Mouse (Mus musculus) retina, postnatal 1 day (tissue): ENCODE measurements at regions not wholly inside any gene's neighbourhood (a gene's known extent, or its start where the extent isn't known, plus 50 kb on each side); places are given as distances from the start of the nearest gene placed in this dataset.

Experiments used
- DNase-seq: peaks from one replicate; pipeline ENCODE4 v3.0.0-alpha.2; 2012

DNA sequence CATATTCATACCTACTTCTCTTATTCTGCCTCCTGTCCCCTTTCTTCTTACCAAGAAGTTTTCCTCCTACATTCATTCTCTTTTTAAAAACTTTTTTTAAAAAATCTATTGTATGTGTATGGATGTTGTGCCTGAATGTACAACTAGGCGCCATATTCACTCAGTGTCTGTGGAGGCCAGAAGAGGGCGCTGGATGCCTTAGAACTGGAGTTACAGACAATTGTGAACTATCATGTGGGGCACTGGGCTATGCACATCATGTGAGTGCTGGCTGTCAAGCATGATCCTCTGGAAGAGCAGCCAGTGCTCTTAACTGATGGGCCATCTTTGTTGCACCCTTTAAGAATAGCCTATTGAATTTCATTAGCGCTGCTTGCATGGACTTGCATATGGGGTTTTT, 172.6 kb upstream of the Dapk1 start:
- no peak for DNase-seq

DNA sequence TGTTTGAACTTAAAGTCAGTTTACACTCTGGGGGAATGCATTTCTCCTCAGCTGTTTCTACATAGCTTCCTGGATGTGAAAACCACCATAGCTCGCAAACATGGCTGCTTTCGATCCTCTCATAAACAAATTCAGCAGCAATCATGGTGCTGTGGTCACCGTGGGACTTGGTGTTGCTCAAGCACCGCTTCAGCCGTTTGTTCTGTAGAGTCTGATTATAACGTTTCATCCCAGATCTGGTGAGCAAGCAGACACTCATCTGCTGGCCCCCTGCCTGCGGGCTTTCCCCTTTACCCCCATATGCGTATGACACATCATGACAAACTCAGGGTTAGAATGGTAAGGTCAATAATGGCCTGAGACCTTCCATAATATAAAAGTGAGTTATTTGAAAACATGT, 170.3 kb upstream of the Dapk1 start:
- DNase-seq: no peak

DNA sequence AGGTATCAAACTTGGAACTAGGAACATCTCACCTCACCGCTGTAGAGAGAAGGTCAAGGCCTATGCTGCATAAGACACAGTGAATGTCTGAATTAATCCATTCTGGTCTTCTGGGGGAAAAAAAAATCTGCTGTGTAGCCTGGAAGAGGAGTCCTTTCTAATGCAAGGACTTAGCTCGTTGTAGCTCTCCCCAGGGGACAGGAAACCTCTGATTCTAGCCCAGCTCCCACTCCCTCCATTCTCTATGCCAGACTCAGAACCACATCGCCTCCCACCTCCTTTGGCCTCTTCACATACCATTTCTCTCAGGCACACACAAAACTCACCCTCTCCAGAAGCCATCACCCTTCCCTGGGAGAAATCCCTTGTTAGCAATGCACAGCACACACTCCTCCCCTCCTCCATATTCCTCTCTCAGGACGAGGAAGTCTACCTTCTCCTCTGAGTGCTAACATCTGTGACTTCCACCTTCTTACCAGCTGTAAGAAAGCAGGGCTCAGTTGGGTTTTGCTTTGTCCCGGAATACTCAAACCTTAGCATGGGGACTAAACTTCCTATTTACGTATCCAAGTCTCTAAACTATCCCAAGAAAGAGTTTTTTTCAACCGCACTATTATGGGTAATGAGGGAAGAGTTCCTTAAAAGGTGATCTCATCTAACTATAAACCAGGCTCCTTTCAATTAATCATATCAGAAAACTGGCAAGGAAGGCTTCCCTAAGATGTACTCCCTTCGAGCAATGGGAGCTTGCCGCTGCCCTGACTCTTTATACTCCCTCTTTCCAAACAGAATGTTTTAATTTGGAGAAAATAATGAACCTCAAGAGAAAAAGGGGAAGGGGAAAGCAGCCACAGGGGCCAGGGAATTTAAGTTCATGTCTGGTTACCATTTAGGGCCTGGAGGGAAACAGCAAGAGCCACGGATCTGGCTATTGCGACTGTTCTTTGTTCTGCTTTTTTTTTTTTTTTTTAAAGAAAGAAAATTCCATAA, 167.2 kb upstream of the Dapk1 start:
- DNase-seq: no peak

DNA sequence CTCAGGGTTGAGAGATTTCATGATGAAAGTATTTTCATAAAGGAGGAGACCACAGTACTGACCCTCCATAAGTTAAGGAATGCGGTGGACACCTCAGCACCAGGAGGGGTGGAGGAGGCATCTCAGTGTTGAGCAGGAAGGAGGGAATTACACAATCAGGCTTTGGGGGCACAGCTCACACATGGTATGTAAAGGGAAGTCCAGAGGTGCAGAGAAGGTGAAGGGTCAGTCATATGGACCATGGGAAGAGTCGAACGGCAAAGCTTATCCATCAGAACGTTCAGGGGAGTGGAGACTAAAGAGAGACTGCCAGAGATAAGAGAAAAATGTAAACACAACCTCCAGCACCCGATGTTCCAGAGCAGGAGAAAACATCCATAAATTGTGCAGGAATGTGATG, 166.4 kb upstream of the Dapk1 start:
- DNase-seq: no peak

DNA sequence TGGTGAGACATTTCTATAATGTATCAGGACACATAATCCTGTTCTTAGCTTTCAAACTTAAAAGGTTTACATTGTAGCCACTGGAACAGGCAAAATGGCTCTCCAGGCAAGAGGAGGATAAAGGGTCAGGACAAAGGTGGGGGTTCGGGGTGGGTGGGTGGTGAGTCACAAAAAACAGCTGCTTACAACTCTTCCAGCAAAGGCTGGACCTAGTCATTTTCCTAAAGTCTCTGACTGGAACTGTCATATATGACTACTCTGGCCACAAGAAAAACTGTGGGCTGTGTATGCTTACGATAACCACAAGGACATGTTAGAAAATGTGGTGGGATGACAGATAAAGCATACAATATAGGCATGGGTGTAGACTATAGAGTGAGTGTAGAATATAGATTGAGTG, 163.6 kb upstream of the Dapk1 start:
- DNase-seq: no peak

DNA sequence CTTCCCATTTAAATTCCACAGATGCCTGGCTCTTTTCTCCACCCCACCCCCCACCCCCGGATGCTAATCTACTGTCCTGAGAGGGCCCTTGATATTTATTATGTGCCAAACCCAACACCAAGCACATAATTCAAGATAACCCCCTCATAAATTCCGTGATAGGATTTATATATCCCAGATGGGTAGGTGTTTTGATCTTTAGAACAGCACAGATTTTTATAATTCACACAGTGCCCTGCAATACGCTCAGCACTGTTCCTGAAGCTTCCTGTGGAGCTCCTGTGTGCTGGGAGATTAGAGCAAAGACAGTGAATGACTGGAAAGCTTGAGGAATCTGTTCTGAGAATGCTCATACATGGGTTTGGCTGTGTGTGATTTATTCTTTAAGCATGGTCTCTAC, 161.2 kb upstream of the Dapk1 start:
- no peak for DNase-seq

DNA sequence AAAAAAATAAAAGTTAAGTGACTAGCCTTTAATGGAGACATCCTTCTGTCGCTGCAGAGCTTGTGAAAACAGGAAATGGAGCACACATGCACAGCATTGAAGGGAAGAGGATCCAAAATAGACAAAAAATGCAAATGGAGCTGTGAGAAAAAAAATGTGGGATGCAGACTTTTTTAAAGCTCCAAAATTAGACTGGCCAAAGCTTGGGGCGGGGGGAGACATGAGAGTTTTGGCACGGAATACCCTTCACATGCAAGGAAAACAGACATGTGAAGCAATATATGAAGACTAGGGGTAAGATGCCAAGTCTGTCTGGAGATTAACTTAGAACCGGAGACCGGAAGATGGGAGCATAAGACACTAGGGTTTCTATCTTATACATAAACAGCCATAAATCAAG, 156.6 kb upstream of the Dapk1 start:
- DNase-seq: no peak

DNA sequence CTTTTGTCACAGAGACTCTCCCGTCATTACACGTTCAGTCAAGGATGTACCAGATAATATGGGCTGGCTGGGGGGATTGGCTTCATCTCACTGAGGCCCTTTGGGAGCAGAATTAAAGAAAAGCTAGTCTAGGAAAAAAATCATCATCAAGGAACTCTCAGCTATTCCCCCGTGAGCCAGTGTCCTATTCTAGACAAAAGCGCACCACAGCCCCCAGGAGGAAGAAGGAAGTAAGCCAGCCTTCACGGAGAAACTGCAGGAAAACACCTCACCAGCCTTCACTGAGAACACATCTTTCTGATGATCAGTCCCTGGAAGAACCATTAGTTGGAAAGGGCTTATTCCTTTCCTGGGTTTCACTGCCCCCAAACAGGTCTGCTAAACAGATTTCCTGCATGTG, 154.8 kb upstream of the Dapk1 start:
- DNase-seq: peak; percentile 15

DNA sequence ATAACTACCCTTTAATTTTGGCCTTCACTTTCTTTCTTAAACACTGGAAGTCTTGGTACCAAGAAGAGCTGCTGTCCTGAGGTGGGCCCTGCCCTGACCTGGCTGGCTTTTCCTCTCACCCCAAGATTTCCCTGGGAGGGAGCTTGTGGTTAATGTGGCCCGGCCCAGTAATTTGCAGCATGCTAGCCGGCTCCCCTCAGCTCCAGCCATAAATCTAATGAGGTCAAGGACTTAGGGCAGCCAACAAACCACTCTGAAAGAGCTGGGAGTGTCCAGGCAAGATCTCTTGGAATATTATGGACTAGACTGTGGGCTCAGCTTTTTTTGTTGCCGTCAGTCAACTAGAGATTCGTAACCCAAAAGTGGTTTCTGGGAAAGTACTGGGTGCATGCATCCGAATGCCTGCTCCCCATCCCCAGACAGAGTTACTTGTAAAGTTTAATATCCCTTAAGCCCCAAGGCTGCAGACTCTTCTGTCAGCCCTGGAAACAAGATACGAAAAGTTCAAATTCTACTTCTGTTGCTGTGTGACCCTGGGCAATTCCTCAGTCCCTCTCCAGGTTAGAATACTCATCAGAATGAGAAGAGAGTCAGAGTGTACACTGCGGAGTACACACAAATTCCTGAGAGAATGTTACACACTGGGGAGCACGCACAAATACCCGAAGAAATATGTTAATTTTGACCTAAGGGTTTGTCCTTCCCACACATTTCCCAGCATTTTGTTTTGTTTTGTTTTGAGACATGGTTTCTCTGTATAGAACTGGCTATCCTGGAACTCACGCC, 150.8 kb upstream of the Dapk1 start:
- no peak for DNase-seq

DNA sequence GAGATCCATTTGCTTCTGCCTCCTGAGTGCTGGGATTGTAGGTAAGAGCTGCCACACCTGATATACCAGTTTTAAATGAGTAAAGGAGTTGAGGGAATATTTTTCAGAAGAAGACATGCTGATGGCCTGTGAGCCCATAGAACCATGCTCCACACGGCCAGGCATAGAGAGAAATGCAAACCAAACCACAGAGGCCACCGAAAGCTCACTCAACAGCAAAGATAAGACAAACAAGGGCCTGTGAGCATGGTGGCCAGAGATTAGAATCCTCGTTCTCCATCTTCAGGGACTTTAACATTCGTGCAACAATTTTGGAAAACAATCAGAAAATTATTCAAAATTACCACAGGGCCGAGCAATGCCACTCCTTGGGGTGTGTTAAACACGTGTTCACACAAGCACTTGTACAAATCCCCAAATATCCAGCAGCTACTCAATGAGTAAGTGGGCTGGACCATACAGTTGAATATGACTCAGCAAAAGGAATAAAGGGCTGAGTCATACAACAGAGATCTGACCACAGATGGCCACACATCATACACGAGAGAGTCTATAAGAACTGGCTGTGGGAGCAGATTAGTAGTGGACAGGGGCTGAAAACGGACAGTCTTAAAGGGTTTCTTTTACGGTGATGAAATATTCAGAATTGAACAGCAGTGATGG, 147.8 kb upstream of the Dapk1 start:
- DNase-seq: no peak

DNA sequence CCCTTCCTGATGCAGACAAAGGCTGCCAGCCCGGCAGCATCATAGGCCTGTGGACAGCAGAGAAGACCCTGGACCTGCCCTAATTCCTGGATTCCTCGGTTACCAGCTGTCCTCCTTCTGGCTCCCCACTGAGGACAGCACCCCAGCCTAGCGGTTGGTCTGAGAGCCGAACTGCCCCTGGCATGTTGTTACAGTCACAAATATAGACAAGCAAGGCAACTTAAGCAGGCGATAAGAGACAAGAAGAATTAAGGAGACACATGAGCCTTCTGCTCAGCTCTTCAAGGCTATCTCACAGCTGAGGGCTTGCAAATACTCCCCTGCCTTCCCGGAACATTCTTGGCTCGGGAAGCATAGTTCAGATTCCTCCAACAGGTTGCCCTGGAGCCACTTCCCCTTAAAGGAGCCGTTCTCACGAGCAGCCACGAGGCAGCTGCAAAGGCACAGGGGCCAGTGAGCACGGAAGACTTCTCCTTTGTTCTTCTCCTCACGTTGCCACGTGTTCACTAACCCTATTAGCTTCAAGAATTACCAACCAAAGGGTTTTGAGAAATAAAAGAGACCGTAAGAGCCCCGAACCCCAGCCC, 146.6 kb upstream of the Dapk1 start:
- DNase-seq: peak; percentile 47

DNA sequence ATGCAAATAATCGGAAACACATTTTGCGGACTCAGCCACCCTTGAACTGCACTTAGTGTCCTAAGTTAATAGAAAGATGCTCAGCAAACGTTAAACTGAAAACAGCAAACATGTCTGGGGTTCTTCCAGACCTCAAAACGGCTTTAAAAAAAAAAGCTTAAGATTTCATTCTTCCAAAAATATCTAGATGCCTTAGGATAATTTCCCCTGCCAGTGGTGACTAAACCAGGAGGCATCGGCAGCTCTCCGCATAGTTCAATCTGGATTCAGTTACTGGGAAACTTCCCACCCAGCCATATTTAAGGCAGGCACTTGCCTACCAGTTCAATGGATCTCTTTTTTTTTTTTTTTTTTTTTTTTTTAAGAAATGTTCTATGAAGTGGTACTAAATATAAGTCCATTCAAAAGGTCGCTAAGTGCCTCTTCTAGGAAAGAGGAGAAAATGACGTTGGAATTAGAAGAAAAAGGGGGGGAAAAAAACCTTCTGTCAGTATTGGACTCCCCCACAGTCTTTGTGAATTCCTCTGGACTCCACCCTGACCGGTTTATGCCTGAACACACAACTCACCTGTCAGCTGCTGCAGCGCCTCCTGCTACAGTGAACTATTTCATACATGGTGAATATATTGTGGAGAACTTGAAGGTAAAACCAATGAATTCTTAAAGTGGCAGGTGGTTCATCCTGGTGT, 145.7 kb upstream of the Dapk1 start:
- DNase-seq: no peak

DNA sequence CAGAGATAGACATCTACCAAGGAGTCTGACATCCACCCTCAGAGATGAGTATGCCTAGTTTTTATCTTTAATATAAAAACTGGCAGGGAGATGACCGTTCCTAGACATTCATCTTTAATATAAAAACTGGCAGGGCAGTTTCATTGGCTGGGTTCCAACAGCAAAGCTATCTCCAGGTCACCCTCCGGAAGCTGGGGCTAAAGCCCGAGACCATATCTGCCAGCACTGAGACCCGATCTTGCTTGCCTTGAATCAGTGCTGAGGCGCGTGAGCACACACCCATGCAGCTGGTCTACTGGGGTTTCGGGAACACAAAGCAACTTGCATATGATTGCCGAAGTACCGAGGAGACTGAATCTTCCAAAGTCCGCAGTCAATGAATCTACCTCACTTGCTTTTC, 144.5 kb upstream of the Dapk1 start:
- no peak for DNase-seq

DNA sequence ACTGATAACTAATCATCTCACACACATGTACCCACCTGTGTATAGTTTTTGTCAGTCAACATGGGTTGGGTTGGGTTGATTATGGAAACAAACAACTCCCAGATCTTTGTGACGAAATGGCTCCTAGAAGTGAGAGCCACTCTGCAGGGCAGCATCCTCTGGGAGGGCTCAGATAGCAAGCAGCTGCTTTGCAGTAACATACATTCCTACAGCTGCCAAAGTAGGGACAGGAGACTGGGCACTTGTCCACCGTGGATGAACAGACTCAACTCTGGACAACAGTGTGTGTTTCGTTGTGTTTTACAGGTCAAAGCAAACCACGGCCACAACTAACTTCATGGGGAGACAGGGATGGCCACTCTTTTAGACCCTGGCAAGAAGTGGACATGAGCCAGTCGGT, 142.7 kb upstream of the Dapk1 start:
- no peak for DNase-seq

DNA sequence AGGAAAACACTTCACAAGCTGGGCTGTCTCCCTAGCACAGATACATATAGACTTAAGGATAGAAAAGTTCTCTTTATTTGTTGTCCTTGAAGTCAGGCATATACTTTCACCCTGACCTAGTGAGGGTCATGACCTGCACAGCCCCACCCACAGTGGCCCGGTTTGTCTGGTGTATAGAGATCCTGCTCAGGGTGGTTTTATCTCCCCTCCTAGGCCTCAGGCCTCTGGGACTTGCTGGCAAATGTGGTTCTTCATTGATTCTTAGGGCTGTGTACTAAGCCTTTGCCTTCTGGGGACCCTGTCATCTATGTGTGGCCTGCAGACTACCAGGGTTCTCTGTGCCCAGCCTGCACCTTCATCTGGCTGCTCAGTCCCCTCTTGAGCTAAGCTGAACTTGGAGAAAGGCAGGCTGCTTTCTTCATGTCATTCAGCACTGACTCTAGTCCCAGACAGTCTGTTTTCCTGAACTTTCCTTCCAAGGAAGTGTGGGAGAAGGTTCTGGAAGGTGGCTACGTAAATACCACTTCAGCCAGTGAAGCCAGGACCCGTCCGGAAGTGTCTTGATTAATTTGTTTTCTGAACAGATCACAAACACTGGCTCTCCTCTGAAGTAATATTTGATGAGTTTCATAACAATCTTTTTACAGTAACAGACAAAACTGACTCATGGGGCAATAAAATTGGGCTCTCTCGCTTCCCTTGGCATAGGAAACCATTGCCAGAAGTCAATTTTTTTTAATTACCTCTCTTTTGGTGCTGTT, 135.0 kb upstream of the Dapk1 start:
- DNase-seq: no peak

DNA sequence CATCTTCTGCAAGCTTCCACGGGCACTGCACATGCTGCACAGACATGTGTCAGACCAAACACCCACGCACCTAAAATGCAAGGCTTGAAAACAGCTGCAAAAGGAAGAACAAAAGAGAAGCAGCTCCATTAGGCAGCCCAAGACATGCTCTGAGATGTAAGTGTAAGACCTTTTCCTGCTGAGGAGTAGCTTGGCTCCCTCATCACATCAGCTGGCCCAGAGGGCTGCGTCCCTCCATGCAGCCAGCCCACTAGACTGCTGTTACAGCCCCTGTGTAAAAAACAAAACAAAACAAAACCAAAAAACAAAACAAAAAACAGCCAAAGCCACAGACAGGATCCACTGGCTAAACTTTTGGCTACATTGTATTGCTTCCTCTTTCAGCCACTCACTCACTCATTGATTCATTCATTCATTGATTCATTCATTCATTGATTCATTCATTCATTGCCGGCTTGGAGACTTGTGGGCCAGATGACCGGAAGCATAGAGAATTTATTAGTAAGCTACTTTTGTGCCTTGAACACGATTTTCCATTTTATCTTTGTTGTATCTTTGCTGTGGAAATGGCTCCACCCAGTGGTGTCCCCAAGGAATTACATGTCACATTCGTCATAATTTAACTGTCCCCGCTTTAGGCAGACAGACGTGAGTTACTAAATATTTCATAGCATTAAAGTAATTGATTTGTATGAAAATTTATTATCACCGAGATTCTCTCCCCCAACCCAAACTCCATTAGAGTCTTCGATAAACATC, 133.7 kb upstream of the Dapk1 start:
- peak; percentile 72 for DNase-seq

DNA sequence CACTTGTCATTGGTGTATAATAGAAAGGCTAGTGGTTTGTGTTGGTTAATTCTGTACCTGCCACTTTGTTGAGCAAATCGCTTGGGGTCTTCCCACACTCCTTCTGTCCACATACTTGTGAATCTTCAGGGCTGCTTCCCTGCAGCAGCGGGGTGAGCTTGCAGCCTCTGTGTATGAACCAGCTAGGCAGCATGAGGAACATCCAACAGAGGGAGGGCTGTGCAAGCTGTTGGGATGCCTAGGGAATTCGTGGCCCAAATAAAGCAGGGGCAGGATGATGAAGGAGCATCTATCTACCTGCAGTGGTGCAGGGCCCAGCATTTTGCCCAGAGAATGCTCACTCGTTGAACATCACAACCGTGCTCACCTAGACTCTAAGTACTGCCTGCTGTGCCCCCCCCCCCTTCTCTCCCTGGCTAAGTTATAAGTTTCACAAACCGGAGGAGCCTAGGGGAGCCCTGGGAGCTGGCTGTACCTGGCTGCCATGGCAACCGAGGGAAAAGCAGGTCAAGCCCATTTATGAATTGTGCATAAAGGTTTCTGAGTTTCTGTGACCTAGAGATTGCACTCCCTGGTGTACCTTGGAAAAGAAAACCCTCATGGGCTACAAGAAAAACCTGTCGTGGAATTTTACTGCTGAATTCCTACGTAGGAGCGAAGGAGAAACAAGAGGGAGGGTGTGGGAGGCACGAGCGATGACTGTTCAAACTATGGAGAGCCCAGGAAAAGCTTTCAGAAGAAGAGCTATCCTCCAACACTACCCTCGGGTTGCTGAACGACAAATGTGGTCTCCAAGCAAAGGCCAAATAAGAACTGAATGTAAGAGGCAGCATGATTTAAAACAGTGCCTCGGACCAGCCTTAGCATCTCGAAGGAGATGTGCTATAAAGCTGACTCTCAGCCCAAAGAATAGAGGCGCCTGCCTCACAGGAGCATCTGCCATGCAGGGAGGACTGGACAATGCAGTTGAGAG, 131.0 kb upstream of the Dapk1 start:
- DNase-seq: peak; percentile 49

DNA sequence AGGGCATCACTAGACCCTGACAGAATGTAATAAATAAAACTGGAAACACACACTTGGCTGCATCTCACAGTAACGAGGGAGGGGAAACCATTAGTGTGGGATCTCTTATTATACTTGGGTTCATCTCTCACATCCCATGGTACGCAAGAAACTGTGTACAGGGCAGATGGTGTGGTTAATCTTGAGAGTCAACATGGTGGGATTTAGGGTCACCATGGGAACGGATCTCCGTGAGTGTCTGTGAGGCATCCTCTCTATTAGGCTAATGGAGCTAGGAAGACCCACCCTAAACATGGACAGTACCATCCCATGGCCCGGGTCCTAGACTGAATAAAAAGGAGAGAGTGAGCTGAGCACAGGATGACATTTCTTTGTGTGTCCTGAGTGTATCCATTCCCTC, 130.1 kb upstream of the Dapk1 start:
- DNase-seq: peak; percentile 63

DNA sequence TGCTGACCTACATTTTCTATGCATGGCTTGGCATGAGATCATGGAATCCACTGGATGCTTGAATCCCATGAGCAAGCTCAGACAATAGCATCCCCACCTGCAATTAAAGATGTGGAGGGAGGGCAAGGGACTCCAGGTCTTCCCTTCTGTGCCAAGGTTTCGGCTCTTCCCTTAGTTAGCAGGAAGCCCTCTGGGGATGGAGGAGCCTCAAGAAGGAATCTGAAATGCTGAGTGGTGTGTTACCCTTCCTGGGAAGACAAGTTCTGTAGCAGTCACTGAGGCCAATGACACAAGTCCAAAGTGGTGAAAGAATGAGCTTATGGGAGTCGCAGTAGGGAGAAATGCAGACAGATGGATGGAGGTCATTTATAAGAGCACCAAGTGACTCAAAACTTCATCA, 125.4 kb upstream of the Dapk1 start:
- no peak for DNase-seq

DNA sequence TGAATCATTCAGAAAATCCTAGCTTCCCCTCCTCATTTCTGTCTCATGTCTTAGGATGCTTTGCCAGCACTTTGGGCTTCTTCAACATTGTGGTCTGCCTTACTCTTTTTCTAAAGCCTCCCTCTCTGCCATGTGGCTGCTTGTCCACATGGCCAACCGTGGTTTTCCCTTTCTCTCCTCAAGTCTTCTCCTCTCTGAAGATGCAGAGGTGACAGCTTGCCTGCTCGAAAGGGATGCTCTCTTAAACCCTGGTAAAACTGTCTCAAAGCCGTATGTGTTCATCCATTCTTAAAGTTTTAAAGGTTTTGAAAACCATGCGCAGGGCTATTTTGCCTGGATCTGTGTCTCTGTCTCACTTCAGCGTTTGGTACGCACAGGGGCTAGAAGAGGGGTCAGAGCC, 123.4 kb upstream of the Dapk1 start:
- no peak for DNase-seq
